Mouse (Mus musculus): ENCODE data around the gene Ftcd. TPM values are rescaled to one million over a fixed set of nuclear protein-coding genes. Genes with fewer than 3 reads are reported as not detected.

Gene Ftcd
- polyA plus RNA-seq (2012; rRNA removed; ENCODE audit: low replicate concordance): 0.03 and 1.7 TPM in 2 replicates

DNA sequence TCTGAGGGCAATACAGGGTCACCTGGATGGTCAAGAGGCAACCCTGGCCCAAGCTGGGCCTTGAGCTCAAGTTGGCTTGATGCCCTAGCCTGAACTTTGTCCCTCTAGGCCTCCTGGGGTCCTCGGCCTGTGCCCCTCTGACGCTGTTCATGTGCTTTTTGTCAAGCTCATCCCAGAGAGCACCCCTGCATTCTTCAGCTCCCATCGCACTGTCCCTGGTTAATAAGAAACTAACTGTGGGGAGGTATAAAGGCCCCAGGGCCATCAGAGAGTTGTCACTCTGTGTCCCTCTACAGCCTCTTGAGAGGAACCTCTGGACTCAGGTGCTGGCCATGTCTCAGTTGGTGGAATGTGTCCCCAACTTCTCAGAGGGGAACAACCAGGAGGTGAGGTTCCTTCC lies at the start of gene Ftcd:
Ftcd (plus strand) TSS at position 275 of the 400 bp plus-strand sequence.

DNA sequence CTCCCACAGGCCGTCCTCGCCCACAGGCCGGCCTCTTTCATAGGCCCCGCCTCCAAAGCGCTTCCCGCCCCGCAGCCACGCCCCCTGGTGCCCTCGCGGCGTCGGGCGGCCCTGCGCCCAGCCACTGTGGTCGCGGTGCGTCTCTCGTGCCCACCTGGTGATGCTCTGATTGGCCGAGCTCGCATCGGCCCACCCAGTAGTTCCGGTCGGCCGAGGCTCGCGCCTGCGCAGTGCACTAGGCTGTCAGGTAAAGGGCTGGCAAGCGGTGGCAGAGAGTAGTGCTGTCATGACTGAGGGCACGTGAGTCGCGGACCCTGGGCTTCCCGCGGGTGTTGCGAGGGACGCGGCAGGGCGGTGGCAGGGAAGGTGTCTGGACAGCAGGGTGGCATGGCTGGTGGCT lies 44.1 kb upstream of the Ftcd start, which contains the start of gene Lss:
Lss (plus strand) TSS at position 214 of the 400 bp plus-strand sequence.

DNA sequence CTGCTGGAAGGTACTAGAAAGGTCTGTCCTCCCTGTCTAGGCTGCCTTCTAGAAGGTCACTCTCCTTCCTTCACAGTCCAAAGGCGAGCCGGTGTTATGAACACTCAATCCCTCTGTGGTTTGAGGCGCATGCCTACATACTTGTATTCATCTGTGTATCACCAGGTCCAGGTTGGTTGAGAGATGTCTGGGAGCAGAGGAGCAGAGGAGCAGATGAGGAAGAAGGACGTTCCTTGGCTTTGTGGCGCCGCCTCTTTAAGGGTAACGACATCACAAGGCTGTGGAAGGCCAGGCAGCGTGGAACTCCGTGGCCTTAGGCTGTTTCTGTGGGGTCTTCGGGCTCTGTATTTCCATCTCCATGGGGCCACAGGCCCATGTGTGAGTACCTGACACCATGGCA lies 13.5 kb upstream of the Ftcd start, which contains the start of gene Spatc1l:
Spatc1l (plus strand) TSS at position 301 of the 400 bp plus-strand sequence.

DNA sequence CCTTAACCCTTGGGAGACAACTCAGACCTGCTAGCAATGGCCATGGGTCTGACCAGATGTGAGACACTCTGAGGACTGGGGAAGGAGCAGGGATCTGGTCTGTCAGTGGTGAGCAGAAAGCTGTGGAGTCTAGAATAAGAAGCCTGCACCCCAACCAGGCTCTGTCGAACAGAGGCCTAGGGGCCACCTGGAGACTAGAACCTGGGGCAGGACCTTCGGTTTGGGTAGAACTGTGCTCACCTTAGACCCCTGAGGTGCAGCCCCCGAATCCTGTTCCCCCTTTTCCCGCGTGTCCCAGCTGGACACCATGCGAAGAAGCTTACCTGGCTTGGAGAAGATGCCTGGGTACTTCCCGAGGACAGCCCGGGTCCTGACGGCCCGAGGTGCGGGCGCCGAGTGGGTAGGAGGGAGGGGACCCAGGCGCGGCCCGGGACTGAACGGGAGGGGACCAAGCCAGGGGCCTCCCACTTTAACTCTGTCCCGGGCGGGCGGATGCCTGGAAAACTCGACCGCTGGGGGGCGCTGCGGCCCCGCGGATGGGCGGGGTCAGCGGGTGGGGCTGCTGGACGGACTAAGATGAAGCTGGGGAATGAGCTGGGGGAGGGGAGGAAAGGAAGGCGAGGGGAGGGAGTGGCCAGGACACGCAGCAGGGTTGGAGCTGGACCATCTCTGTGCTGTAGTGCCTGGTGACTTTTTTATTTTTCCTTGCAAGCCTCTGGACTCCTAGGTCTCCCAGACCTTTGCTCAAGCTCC lies 47.7 kb downstream of the Ftcd start, which contains the start of gene Col6a2:
Col6a2 (minus strand) TSS at position 703 of the 753 bp plus-strand sequence.

Other genes with a start within 250 kb of the Ftcd start
- gene Dip2a, start 230.4 kb upstream of the Ftcd start, polyA plus RNA-seq (2012; rRNA removed; ENCODE audit: low replicate concordance): 14.6 and 16.3 TPM in 2 replicates
- gene AC141477.1, start 135.2 kb upstream of the Ftcd start, polyA plus RNA-seq (2012; rRNA removed; ENCODE audit: low replicate concordance): not detected in 2 replicates
- 13.6 and 14.3 TPM in 2 replicates for gene Pcnt, start 132.9 kb upstream of the Ftcd start, polyA plus RNA-seq (2012; rRNA removed; ENCODE audit: low replicate concordance)
- 1.1 TPM in 1 of 2 replicates, not detected in the other for gene 2610028H24Rik, start 126.6 kb upstream of the Ftcd start, polyA plus RNA-seq (2012; rRNA removed; ENCODE audit: low replicate concordance)
- 17.2 and 23.3 TPM in 2 replicates for gene Mcm3ap, start 106.7 kb upstream of the Ftcd start, polyA plus RNA-seq (2012; rRNA removed; ENCODE audit: low replicate concordance)
- gene Ybey, start 106.5 kb upstream of the Ftcd start, polyA plus RNA-seq (2012; rRNA removed; ENCODE audit: low replicate concordance): 2.7 and 3.1 TPM in 2 replicates
- gene Lss, start 44.1 kb upstream of the Ftcd start, polyA plus RNA-seq (2012; rRNA removed; ENCODE audit: low replicate concordance): 36.0 and 41.4 TPM in 2 replicates
- gene Spatc1l, start 13.4 kb upstream of the Ftcd start, polyA plus RNA-seq (2012; rRNA removed; ENCODE audit: low replicate concordance): 0.09 and 0.17 TPM in 2 replicates
- gene Col6a2, start 48.0 kb downstream of the Ftcd start, polyA plus RNA-seq (2012; rRNA removed; ENCODE audit: low replicate concordance): 297 and 298 TPM in 2 replicates
- 214 and 302 TPM in 2 replicates for gene Col6a1, start 150.5 kb downstream of the Ftcd start, polyA plus RNA-seq (2012; rRNA removed; ENCODE audit: low replicate concordance)